Mouse (Mus musculus) ovary, postnatal 10 days (tissue): Measurements from ENCODE around the gene Miox.
A peak's percentile ranks its signal among the peaks of the same experiment; 100 is the strongest.

ENCODE experiments used
- DNase-seq: peaks from one replicate; pipeline ENCODE4 v3.0.0; 2022; ENCODE audit warnings: low spot score

Gene Miox

GRCm38 (mm10) chr15:89315190-89315731, 18.9 kb upstream of the Miox start, which contains the start of gene Sbf1:
Gene Sbf1, minus strand, starts transcription at chr15:89315311.
- DNase-seq: peak; percentile 90

DNA sequence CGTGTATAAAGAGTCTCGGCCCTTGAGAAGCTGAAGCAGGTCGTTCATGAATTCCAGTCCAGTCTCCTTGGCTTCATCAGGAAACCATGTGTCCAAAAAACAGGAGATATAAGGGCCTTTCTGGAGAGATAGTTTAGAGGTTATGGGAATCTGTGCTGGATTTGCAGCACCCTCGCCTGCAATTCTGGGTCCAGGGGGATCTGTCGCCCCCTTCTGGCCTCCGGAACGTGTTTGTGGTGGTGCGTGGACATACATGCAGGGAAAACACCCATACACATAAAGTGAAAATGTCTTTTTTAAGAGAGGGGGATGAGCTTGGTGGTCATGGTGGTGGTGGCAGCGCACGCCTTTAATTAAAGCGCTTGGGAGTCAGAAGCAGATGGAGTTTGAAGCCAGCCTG, 18.1 kb upstream of the Miox start:
- no peak for DNase-seq

GRCm38 (mm10) chr15:89321264-89321663, 12.9 kb upstream of the Miox start:
- DNase-seq: no peak

- DNase-seq: no peak
Measured at GRCm38 (mm10) chr15:89322670-89323522, 11.3 kb upstream of the Miox start, which contains the start of gene Adm2. Gene Adm2, plus strand, starts transcription at chr15:89322720.

- DNase-seq: no peak
Measured at GRCm38 (mm10) chr15:89323656-89324055, 10.5 kb upstream of the Miox start.

- no peak for DNase-seq
Measured at GRCm38 (mm10) chr15:89326441-89326840, 7.8 kb upstream of the Miox start.

GRCm38 (mm10) chr15:89334774-89335537, 758 bp downstream of the Miox start:
- DNase-seq: no peak

- DNase-seq: no peak
Measured at GRCm38 (mm10) chr15:89336422-89336821, 2.2 kb downstream of the Miox start.

GRCm38 (mm10) chr15:89339696-89340095, 5.5 kb downstream of the Miox start:
- DNase-seq: no peak

DNA sequence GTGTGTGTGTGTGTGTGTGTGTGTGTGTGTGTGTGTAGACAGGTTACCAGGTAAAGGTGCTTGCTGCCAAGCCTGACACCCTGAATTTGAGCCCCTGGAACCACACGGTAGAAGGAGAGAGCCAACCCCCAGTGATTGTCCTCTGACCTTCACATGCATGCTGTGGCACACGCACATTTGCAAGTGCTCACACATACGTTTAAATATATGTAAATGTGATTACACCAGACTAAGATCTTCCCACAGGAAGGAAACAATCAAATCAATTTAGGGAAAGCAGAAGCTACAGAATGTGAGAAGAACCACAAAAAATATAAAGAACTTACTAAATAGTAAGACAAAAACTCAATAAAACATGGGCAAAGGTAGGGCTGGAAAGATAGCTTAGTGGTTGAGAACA, 5.9 kb downstream of the Miox start:
- no peak for DNase-seq

DNA sequence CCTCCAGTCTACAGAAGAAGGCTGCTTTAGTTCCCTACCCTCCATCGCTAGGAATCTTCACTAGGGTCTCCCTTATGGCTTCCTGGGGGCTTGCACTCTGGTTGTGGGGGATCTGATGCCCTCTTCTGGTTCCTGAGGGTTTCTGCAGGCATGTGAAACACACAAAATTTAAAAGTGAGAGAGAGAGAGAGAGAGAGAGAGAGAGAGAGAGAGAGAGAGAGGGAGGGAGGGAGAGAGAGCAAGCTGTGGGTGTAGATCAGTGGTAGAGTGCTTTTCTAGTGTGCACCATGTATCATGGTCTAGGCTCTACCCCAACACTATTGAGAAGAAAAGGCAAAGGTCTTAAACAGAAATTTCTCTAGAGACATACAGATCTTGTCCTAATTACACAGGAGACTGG, 7.5 kb downstream of the Miox start:
- no peak for DNase-seq

DNA sequence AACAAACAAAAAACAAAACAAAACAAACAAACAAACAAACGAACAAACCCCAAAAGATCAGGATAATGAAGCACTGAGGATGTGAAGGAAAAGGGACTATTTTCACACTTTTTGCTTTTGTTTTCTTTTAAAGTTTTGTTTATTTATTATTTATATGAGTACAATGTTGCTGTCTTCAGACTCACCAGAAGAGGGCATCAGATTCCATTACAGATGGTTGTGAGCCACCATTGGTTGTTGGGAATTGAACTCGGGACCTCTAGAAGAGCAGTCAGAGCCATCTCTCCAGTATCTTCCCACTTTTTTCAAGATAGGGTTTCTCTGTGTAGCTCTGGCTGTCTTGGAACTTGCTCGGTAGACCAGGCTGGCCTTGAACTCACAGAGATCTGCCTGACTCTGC, 9.1 kb downstream of the Miox start:
- no peak for DNase-seq

GRCm38 (mm10) chr15:89350447-89350846, 16.2 kb downstream of the Miox start:
- no peak for DNase-seq

GRCm38 (mm10) chr15:89351302-89351701, 17.1 kb downstream of the Miox start:
- no peak for DNase-seq

GRCm38 (mm10) chr15:89352054-89352453, 17.9 kb downstream of the Miox start:
- DNase-seq: no peak

DNA sequence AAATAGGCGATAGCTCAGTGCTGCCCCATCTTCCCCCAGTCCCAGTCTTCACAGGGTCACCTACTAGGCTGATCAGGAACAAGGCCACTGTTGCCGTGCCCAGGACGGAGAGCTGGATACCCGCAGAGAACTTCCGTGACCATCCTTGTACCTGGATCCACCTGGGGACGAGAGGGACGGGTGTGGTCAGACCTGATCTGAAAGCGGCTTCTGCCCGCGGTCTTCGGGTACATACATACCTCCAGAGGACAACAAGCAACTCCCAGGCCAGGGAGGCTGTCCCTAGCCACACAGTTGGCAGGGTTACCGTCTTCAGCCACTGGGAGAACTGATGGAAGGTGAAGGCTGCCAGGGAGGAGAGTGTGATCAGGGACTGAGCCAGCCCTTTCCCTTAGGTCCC, 18.6 kb downstream of the Miox start:
- DNase-seq: no peak

DNA sequence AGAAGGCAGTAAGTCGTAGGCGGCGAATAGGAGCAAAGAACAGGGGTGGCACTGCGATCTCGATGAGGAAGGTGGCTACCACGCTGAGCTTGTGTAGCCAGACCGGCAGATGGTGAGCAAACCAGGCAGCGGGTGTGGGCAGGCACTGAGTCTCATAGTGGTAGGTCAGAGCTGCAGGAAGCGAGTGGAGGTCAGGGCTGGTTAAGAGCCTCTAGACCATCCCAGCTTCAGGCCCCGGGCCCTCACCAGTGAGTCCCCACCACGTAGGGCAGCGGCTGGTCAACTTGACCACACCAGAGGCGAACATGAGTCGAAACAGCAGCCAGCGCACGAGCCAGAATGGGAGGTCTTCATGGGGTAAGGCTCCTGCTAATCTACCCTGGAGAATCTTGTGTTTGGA, 19.6 kb downstream of the Miox start:
- no peak for DNase-seq

GRCm38 (mm10) chr15:89354455-89354854, 20.3 kb downstream of the Miox start:
- DNase-seq: no peak

- DNase-seq: peak; percentile 82
Measured at GRCm38 (mm10) chr15:89355241-89356187, 21.3 kb downstream of the Miox start, which contains the start of the genes Lmf2 and Ncaph2. Gene Lmf2, minus strand, starts transcription at chr15:89355659. Gene Ncaph2, plus strand, starts transcription at chr15:89355719.

GRCm38 (mm10) chr15:89356372-89356771, 22.2 kb downstream of the Miox start:
- no peak for DNase-seq

GRCm38 (mm10) chr15:89358784-89359183, 24.6 kb downstream of the Miox start:
- no peak for DNase-seq

DNA sequence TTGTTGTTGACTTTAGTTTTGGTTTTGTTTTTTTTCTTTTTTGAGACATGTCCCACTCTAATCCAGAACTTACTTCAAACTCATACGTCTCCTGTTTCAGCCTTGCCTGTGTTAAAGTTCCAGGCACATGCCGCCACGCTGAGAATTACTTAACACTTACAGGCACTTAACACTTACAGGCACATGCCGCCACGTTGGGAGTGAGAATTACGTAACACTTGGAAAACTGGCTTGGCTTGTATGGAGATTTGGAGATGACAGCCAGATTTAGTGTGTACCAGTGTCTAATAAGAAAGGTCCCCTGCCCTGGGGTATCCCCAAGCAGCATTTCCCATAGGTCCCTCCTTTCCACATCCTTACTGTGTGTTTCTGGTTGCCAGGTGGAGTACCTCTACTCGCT, 28.9 kb downstream of the Miox start:
- DNase-seq: no peak
